Mouse (Mus musculus) CH12.LX (cell line): ENCODE data around the gene Gsc.

Experiments
- KAT2A ChIP-seq: IDR thresholded peaks from 2 replicates; pipeline ENCODE4 v1.6.1; 2012; ENCODE audit warnings: low read length, improper control_type of control experiment, inconsistent platforms; ENCODE audit not compliant: insufficient replicate concordance
- MAX ChIP-seq: IDR thresholded peaks from 2 replicates; pipeline ENCODE4 v1.6.1; 2011; ENCODE audit warnings: low read length, improper control_type of control experiment

GRCm38 (mm10) chr12:104443716-104444115 is 29.4 kb downstream of the Gsc start:
- TF ChIP-seq MAX (no peak), KAT2A (no peak)
